Mouse (Mus musculus) lung, postnatal 0 days (tissue): ENCODE results near the gene Ntpcr. TPM values are rescaled to one million over a fixed set of nuclear protein-coding genes. Genes with fewer than 3 reads are reported as not detected.

Source experiments
- ATAC-seq: fragments of 200-750 bp; cut with Nextera tagmentation; 2 replicates; pipeline ENCODE4 v1.8.0; 2017; ENCODE audit warnings: moderate library complexity
- DNase-seq: peaks from one replicate; pipeline ENCODE4 v3.0.0-alpha.2; 2016; ENCODE audit warnings: low spot score
- H3K27ac ChIP-seq: fragments of 300-500 bp; sonication (generic); 2 replicates; pipeline ENCODE4 v1.5.1; 2014; ENCODE audit warnings: antibody characterized with exemption, mild to moderate bottlenecking, low read length, mixed read lengths
- H3K27me3 ChIP-seq: fragments of 300-500 bp; sonication (generic); replicated peaks from 2 replicates; pipeline ENCODE4 v1.6.1; 2014; ENCODE audit warnings: low read length, mixed read lengths; ENCODE audit not compliant: insufficient read depth
- H3K36me3 ChIP-seq: fragments of 300-500 bp; sonication (generic); 2 replicates; pipeline ENCODE4 v1.6.1; 2014; ENCODE audit warnings: low read length, mixed read lengths; ENCODE audit not compliant: insufficient read depth
- H3K4me1 ChIP-seq: fragments of 300-500 bp; sonication (generic); 2 replicates; pipeline ENCODE4 v1.6.1; 2014; ENCODE audit warnings: antibody characterized with exemption, low read depth, low read length, mixed read lengths; ENCODE audit not compliant: insufficient read depth
- H3K4me2 ChIP-seq: fragments of 300-500 bp; sonication (generic); replicated peaks from 2 replicates; pipeline ENCODE4 v1.6.1; 2014; ENCODE audit warnings: low read depth, mild to moderate bottlenecking, low read length, moderate library complexity, mixed read lengths
- H3K4me3 ChIP-seq: fragments of 300-500 bp; sonication (generic); 2 replicates; pipeline ENCODE4 v1.5.1; 2014; ENCODE audit warnings: low read depth, low read length
- H3K9ac ChIP-seq: fragments of 300-500 bp; sonication (generic); replicated peaks from 2 replicates; pipeline ENCODE4 v1.6.1; 2014; ENCODE audit warnings: low read depth, mild to moderate bottlenecking
- H3K9me3 ChIP-seq: fragments of 300-500 bp; sonication (generic); 2 replicates; pipeline ENCODE4 v1.6.1; 2016; ENCODE audit warnings: low read length, mixed read lengths
- CTCF ChIP-seq: IDR thresholded peaks from 2 replicates; pipeline ENCODE4 v1.5.1; 2016; ENCODE audit warnings: antibody characterized with exemption, mild to moderate bottlenecking
- EP300 ChIP-seq: IDR thresholded peaks from 2 replicates; pipeline ENCODE4 v1.6.1; 2016; ENCODE audit warnings: antibody characterized with exemption, mild to moderate bottlenecking, control low read depth
- WGBS: fragments of 180-500 bp; shearing (Covaris S2); extraction: QIAGEN DNeasy Blood & Tissue Kit; methylation state at CpG from one replicate; pipeline ENCODE4 v1.1.7; 2014; 5-methylcytosine and 5-hydroxymethylcytosine counted together
- polyA plus RNA-seq: library from polyadenylated mRNA; unstranded; fragments of >200 nt; fragmentation: Nextera tagmentation; extraction: Ambion mirVana; gene quantifications from 2 replicates; pipeline ENCODE4 v1.2.1, GENCODE M21; 2015

Ntpcr gene
- polyA plus RNA-seq, 1 experiment from 2014 or later = 31.2 TPM

DNA sequence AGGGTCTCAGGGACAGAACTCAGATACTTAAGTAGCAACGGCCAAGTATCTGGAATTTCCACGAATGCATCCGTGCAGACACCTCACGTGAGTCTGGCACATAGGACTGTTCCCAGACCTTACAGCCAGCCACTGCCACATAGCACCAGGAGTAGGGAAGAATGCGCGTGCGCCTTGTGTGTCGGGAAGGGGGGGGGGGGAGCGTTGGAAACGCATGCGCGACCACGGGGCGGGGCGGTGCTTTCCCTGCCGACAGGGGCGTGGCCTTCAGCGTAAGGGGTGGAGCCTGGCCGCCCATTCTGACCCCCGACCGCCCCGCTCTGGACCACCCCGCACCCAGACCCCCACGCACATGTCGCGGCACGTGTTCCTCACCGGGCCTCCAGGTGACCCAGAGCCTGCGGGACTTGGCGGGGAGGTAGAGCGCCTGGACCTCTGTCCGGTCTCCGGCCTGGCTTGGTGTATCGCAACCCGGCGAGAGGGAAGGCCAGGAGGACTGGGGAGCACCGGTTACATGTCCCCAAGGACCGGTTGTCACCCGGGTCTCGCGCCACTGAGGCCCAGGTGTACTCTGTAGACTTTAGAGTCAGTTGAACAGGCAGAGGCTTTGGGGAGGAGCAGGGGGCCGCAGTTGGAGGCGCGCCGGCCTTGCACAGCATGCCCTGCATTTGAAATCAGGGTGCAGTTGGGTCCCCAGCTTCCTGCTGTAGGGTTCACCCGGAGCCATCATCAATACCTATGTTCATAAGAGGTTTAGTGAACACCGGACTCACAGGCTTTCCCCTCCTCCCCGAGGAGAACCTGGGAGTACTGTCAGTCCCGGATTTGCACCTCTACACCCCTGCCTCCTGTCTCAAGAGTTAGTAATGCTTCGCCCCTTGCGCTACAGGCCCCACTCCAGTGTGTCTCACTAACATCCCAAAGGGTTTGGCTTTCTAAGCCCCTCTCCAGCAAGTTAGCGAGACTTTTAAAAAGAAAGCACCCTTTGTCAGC, 4.5 kb downstream of the Ntpcr start:
- Histone ChIP-seq H3K9ac (peak overlapping the region; percentile 77), H3K27ac (0 out of 2 replicates have a peak overlapping the region, but pooled peaks have one; percentile 38), H3K9me3 (no peaks in the 10 kb centered on the region), H3K4me3 (peak overlapping the region; percentile 56), H3K4me1 (no peaks in the 10 kb centered on the region), H3K27me3 (no peaks in the 10 kb centered on the region), H3K36me3 (no peaks in the 10 kb centered on the region), H3K4me2 (peak overlapping the region; percentile 73)
- no peak for TF ChIP-seq CTCF
- no peak for TF ChIP-seq EP300
- peak; percentile 97 for ATAC-seq
- DNase-seq = peak; percentile 94
- WGBS = 8% methylated on average over 38 of the region's 52 CpGs

DNA sequence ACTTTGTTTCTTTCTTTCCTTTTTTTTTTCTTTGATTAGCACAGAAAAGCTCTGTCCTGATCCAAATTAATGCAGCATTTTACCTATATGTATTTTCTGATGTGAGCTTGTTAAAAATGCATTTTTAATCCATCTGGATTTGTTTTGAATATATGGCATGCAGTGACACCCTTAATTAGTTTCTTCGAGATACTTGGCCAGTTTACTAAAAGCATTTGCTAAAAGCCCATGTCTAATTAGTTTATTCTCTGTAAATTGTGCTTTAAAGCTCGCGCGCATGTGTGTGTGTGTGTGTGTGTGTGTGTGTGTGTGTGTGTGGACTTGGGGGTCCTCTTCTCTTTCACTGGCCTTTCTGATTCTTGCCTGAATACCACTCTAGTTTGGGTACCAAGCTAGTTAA, 9.2 kb downstream of the Ntpcr start:
- Histone ChIP-seq H3K9ac (no peak overlapping the region), H3K27ac (no peak overlapping the region), H3K4me1 (peaks cover 7% of the 10 kb centered on the region; the same call in 1 of the 2 replicates), H3K9me3 (no peaks in the 10 kb centered on the region), H3K4me2 (no peak overlapping the region), H3K27me3 (no peaks in the 10 kb centered on the region), H3K4me3 (no peak overlapping the region), H3K36me3 (no peaks in the 10 kb centered on the region)
- no peak for DNase-seq
- no peak for TF ChIP-seq CTCF
- ATAC-seq = no peak
- 93% methylated on average over 4 of the region's 4 CpGs for WGBS

DNA sequence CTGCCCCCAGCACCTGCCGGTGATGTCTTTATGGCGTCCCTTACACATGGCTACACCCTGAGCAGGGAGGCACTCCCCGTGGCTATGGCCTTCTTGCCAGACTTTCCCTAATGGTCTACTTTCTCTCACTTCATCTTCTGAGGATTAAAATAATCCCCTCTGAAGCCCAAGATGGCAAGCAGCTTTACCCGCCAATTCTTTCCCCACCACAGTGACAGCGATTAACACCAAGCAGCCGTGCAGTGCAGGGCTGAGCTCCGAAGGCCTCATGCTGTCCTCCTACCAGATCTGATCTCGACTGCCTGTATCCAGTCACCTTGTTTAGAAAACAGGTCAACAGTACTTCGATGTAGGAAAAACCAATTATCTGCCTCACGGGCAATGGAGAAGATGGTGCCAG, 10.9 kb downstream of the Ntpcr start:
- Histone ChIP-seq H3K4me3 (no peak overlapping the region), H3K27me3 (no peaks in the 10 kb centered on the region), H3K9me3 (no peaks in the 10 kb centered on the region), H3K36me3 (no peaks in the 10 kb centered on the region), H3K4me1 (peaks cover 7% of the 10 kb centered on the region; the same call in 1 of the 2 replicates), H3K4me2 (no peak overlapping the region), H3K9ac (no peak overlapping the region), H3K27ac (no peak overlapping the region)
- TF ChIP-seq EP300 = no peak
- no peak for TF ChIP-seq CTCF
- WGBS = 80% methylated on average over 10 of the region's 10 CpGs
- DNase-seq (no peak), ATAC-seq (no peak)

DNA sequence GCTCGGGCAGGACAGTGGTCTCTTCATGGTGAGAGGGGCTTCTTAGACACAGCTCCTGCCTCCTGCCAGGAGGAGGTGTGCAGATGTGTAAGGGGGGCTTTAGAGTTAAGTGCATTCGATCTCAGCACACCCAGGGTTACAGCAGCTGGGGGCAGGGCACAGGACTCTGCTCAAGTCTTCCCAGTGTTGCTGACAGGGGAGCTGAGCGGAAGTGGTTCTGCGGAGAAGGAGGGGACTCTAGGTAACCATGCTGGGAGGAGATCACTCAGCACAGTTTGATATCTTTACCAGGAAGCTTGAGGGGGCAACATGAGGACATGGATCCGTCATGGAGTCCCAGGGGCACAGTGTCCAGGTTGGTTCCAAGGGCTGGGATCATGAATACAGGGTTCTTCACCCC, 11.6 kb downstream of the Ntpcr start:
- Histone ChIP-seq H3K9me3 (no peaks in the 10 kb centered on the region), H3K36me3 (no peaks in the 10 kb centered on the region), H3K9ac (no peak overlapping the region), H3K27me3 (no peaks in the 10 kb centered on the region), H3K4me3 (no peak overlapping the region), H3K27ac (peak overlapping the region; percentile 54; the same call in 1 of the 2 replicates), H3K4me1 (peaks cover 7% of the 10 kb centered on the region; the same call in 1 of the 2 replicates), H3K4me2 (no peak overlapping the region)
- DNase-seq (no peak), ATAC-seq (peak; percentile 31; the same call in 1 of the 2 replicates)
- TF ChIP-seq CTCF (no peak), EP300 (no peak)
- WGBS = 53% methylated on average over 5 of the region's 5 CpGs

- Histone ChIP-seq H3K27me3 (no peaks in the 10 kb centered on the region), H3K4me2 (no peak overlapping the region), H3K4me1 (peaks cover 7% of the 10 kb centered on the region; the same call in 1 of the 2 replicates), H3K36me3 (no peaks in the 10 kb centered on the region; the same call in 1 of the 2 replicates), H3K9ac (no peak overlapping the region), H3K4me3 (no peak overlapping the region), H3K9me3 (no peaks in the 10 kb centered on the region), H3K27ac (peak overlapping the region; percentile 54)
- DNase-seq (peak; percentile 75), ATAC-seq (peak; percentile 90)
- TF ChIP-seq CTCF = peak; percentile 17; the same call in 1 of the 2 replicates
- no peak for TF ChIP-seq EP300
- WGBS = 25% methylated on average over 2 of the region's 2 CpGs
Observed at GRCm38 (mm10) chr8:125741855-125742254, 12.1 kb downstream of the Ntpcr start.

DNA sequence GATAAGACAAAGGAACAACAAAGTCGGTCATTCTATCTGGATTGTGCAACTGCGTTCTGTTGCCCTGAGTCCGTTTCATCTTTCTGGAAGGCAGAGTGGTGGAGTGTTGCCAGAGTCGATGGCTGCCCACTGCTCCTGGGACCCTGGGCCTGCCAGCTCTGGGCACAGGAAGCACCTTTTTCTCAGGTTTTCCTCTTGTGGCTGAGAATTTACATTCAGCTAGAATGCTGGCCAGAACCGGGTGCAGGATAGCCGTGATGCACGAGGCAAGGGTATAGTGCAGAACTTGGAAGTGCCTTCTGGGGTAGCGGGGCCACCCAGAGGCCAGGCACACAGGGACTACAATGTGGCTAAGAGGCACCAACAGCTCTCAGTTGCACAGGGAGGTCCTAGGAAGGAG, 12.6 kb downstream of the Ntpcr start:
- Histone ChIP-seq H3K27me3 (no peaks in the 10 kb centered on the region), H3K4me1 (peaks cover 7% of the 10 kb centered on the region; the same call in 1 of the 2 replicates), H3K4me2 (no peak overlapping the region), H3K27ac (no peak overlapping the region), H3K36me3 (no peaks in the 10 kb centered on the region; the same call in 1 of the 2 replicates), H3K9ac (no peak overlapping the region), H3K4me3 (no peak overlapping the region), H3K9me3 (no peaks in the 10 kb centered on the region)
- WGBS = 40% methylated on average over 8 of the region's 8 CpGs
- no peak for ATAC-seq
- DNase-seq = no peak
- TF ChIP-seq CTCF = no peak
- TF ChIP-seq EP300 = no peak
